ENCODE assay signal across 8 mouse cellular contexts in genomic region chr7:28972542-28972985, GRCm38 (mm10). TPM values are rescaled to one million over a fixed set of nuclear protein-coding genes. Genes with fewer than 3 reads are reported as not detected.
DNase-seq lines count a peak whose midpoint lies in the region; ATAC-seq and TF ChIP-seq lines count a peak whose summit lies in the region.

No protein-coding gene starts in this region.

- H3K4me2 ChIP-seq in heart, embryonic 11.5 days = no peak overlapping the region
- H3K4me2 ChIP-seq in forebrain, embryonic 14.5 days (ENCODE audit: low read length) = no peak overlapping the region
- H3K4me2 ChIP-seq in limb, embryonic 12.5 days = no peak overlapping the region
- H3K4me2 ChIP-seq in midbrain, postnatal 0 days (ENCODE audit: low read depth, low read length, poor library complexity, severe bottlenecking) = no peak overlapping the region
- H3K4me2 ChIP-seq in stomach, embryonic 15.5 days = no peak overlapping the region

- no peak for ATAC-seq in heart, embryonic 11.5 days (replicated peaks; ENCODE audit: insufficient number of reproducible peaks, low FRiP score, low TSS enrichment)
- peak; percentile 46; the same call in 1 of the 2 replicates for ATAC-seq in forebrain, embryonic 14.5 days
- peak; percentile 52 for ATAC-seq in inflammation-experienced regulatory T-cells, adult 6 months
- ATAC-seq in limb, embryonic 12.5 days (ENCODE audit: insufficient number of reproducible peaks, insufficient read depth, low FRiP score, low TSS enrichment, low read depth) = peak; percentile 34; the same call in 1 of the 2 replicates
- ATAC-seq in midbrain, postnatal 0 days (ENCODE audit: low FRiP score) = no peak
- ATAC-seq in stomach, embryonic 15.5 days (ENCODE audit: insufficient read depth, low FRiP score, low read depth) = no peak

- H3K9ac ChIP-seq in heart, embryonic 11.5 days (ENCODE audit: low read depth, low read length) = no peak overlapping the region
- H3K9ac ChIP-seq in forebrain, embryonic 14.5 days (ENCODE audit: low read length) = no peak overlapping the region
- no peak overlapping the region for H3K9ac ChIP-seq in limb, embryonic 12.5 days (replicated peaks)
- no peak overlapping the region for H3K9ac ChIP-seq in midbrain, postnatal 0 days (replicated peaks; ENCODE audit: low read length, poor library complexity, severe bottlenecking)
- no peak overlapping the region for H3K9ac ChIP-seq in stomach, embryonic 15.5 days

- no peak overlapping the region for H3K4me3 ChIP-seq in heart, embryonic 11.5 days (ENCODE audit: low read depth, low read length)
- H3K4me3 ChIP-seq in brown adipose tissue, adult 24 weeks (ENCODE audit: insufficient read depth, low read depth, low read length) = no peak overlapping the region
- H3K4me3 ChIP-seq in forebrain, embryonic 14.5 days (ENCODE audit: low read depth, low read length) = no peak overlapping the region
- no peak overlapping the region for H3K4me3 ChIP-seq in limb, embryonic 12.5 days (replicated peaks)
- no peak overlapping the region for H3K4me3 ChIP-seq in midbrain, postnatal 0 days (ENCODE audit: low read depth, low read length)
- H3K4me3 ChIP-seq in stomach, embryonic 15.5 days (replicated peaks) = no peak overlapping the region

- no peaks in the 10 kb centered on the region for H3K27me3 ChIP-seq in heart, embryonic 11.5 days (ENCODE audit: control insufficient read depth, insufficient read depth, low read length)
- H3K27me3 ChIP-seq in forebrain, embryonic 14.5 days (replicated peaks; ENCODE audit: control insufficient read depth, insufficient read depth, low read length) = no peaks in the 10 kb centered on the region
- no peaks in the 10 kb centered on the region; the same call in 1 of the 2 replicates for H3K27me3 ChIP-seq in limb, embryonic 12.5 days
- H3K27me3 ChIP-seq in midbrain, postnatal 0 days (ENCODE audit: insufficient read depth, low read length) = no peaks in the 10 kb centered on the region
- H3K27me3 ChIP-seq in stomach, embryonic 15.5 days (replicated peaks) = no peaks in the 10 kb centered on the region

- H3K27ac ChIP-seq in heart, embryonic 11.5 days (ENCODE audit: low read depth, low read length) = no peak overlapping the region
- peak overlapping the region; percentile 4; the same call in 1 of the 2 replicates for H3K27ac ChIP-seq in brown adipose tissue, adult 24 weeks (replicated peaks; ENCODE audit: low read depth, low read length)
- H3K27ac ChIP-seq in forebrain, embryonic 14.5 days (ENCODE audit: low read depth, low read length) = no peak overlapping the region
- H3K27ac ChIP-seq in limb, embryonic 12.5 days = no peak overlapping the region
- no peak overlapping the region for H3K27ac ChIP-seq in midbrain, postnatal 0 days (ENCODE audit: low read depth, low read length)
- peak overlapping the region; percentile 78 for H3K27ac ChIP-seq in stomach, embryonic 15.5 days

- peaks cover 27% of the 10 kb centered on the region for H3K36me3 ChIP-seq in heart, embryonic 11.5 days (ENCODE audit: control insufficient read depth, insufficient read depth, low read length)
- peaks cover 63% of the 10 kb centered on the region for H3K36me3 ChIP-seq in forebrain, embryonic 14.5 days (ENCODE audit: control insufficient read depth, insufficient read depth, low read length)
- H3K36me3 ChIP-seq in limb, embryonic 12.5 days = peaks cover 77% of the 10 kb centered on the region
- H3K36me3 ChIP-seq in midbrain, postnatal 0 days (ENCODE audit: insufficient read depth, low read length) = peaks cover 36% of the 10 kb centered on the region
- peaks cover 42% of the 10 kb centered on the region for H3K36me3 ChIP-seq in stomach, embryonic 15.5 days

- no peaks in the 10 kb centered on the region for H3K9me3 ChIP-seq in heart, embryonic 11.5 days (replicated peaks; ENCODE audit: control insufficient read depth, low read length)
- no peaks in the 10 kb centered on the region for H3K9me3 ChIP-seq in forebrain, embryonic 14.5 days (replicated peaks; ENCODE audit: control insufficient read depth, low read length)
- no peaks in the 10 kb centered on the region for H3K9me3 ChIP-seq in limb, embryonic 12.5 days
- H3K9me3 ChIP-seq in midbrain, postnatal 0 days (ENCODE audit: low read length) = no peaks in the 10 kb centered on the region
- H3K9me3 ChIP-seq in stomach, embryonic 15.5 days = no peaks in the 10 kb centered on the region

- DNase-seq in heart, adult 18-20 months = peak; percentile 73 to 87
- peak; percentile 76 for DNase-seq in forebrain, embryonic 14.5 days (ENCODE audit: low spot score)
- DNase-seq in midbrain, postnatal 0 days (ENCODE audit: low spot score) = peak; percentile 80

- TF ChIP-seq CTCF in midbrain, postnatal 0 days (IDR thresholded peaks at IDR 0.05) = peak; percentile 81

- 66% methylated on average over 8 of the region's 8 CpGs for WGBS in heart, embryonic 11.5 days (ENCODE audit: insufficient replicate concordance)
- 71% methylated on average over 8 of the region's 8 CpGs for WGBS in forebrain, embryonic 14.5 days
- 66% methylated on average over 8 of the region's 8 CpGs for WGBS in limb, embryonic 12.5 days
- 72% methylated on average over 8 of the region's 8 CpGs for WGBS in midbrain, postnatal 0 days
- WGBS in stomach, embryonic 15.5 days = 66% methylated on average over 8 of the region's 8 CpGs

- H3K4me1 ChIP-seq in heart, embryonic 11.5 days (ENCODE audit: control insufficient read depth, insufficient read depth, low read length) = peaks cover 10% of the 10 kb centered on the region; the same call in 1 of the 2 replicates
- H3K4me1 ChIP-seq in brown adipose tissue, adult 24 weeks (ENCODE audit: control insufficient read depth, insufficient read depth, insufficient read length, low read length) = peaks cover 13% of the 10 kb centered on the region
- no peaks in the 10 kb centered on the region for H3K4me1 ChIP-seq in forebrain, embryonic 14.5 days (ENCODE audit: control insufficient read depth, insufficient read depth, low read length)
- no peaks in the 10 kb centered on the region for H3K4me1 ChIP-seq in limb, embryonic 12.5 days (replicated peaks)
- no peaks in the 10 kb centered on the region for H3K4me1 ChIP-seq in midbrain, postnatal 0 days (ENCODE audit: insufficient read depth, low read length)
- H3K4me1 ChIP-seq in stomach, embryonic 15.5 days = peaks cover 8% of the 10 kb centered on the region; the same call in 1 of the 2 replicates

RNA-seq across cellular contexts. Expression of gene Eif3k, which starts 9.1 kb away (rescaled TPM):
- 100 to 1,000 TPM; 166 to 176 TPM for total RNA-seq in heart, adult 18-20 months (2021)
- 278 and 286 TPM in 2 replicates for polyA plus RNA-seq in heart, embryonic 11.5 days (2014; fragmentation: Nextera tagmentation; extraction: Ambion mirVana)
- polyA plus RNA-seq in brown adipose tissue, adult 24 weeks (2012; ENCODE audit: insufficient read depth, insufficient read length, missing spikeins) = 165 and 216 TPM in 2 replicates
- polyA plus RNA-seq in forebrain, embryonic 14.5 days (2014; fragmentation: Nextera tagmentation; extraction: Ambion mirVana) = 345 and 412 TPM in 2 replicates
- 100 to 1,000 TPM; 441 to 670 (median 588) TPM for polyA plus RNA-seq in inflammation-experienced regulatory T-cells, adult 6 months (2017; shearing (Covaris generic))
- 438 and 440 TPM in 2 replicates for polyA plus RNA-seq in limb, embryonic 12.5 days (2016; fragmentation: Nextera tagmentation; extraction: Ambion mirVana)
- 405 and 482 TPM in 2 replicates for total RNA-seq in midbrain, postnatal 0 days (2014; rRNA removed)
- polyA plus RNA-seq in midbrain, postnatal 0 days (2015; fragmentation: Nextera tagmentation; extraction: Ambion mirVana) = 292 and 309 TPM in 2 replicates
- 370 and 373 TPM in 2 replicates for polyA plus RNA-seq in stomach, embryonic 15.5 days (2015; fragmentation: Nextera tagmentation; extraction: Ambion mirVana)

RNA-seq across cellular contexts. Expression of gene Map4k1, which starts 9.3 kb away (rescaled TPM):
- total RNA-seq in heart, adult 18-20 months (2021) = 1 to 10 TPM in 1 of 2 experiments, under 1 TPM in 1; 0.45 to 4.2 TPM
- polyA plus RNA-seq in heart, embryonic 11.5 days (2014; fragmentation: Nextera tagmentation; extraction: Ambion mirVana) = 6.8 and 6.9 TPM in 2 replicates
- 0.63 and 1.4 TPM in 2 replicates for polyA plus RNA-seq in brown adipose tissue, adult 24 weeks (2012; ENCODE audit: insufficient read depth, insufficient read length, missing spikeins)
- 6.1 and 6.9 TPM in 2 replicates for polyA plus RNA-seq in forebrain, embryonic 14.5 days (2014; fragmentation: Nextera tagmentation; extraction: Ambion mirVana)
- polyA plus RNA-seq in inflammation-experienced regulatory T-cells, adult 6 months (2017; shearing (Covaris generic)) = 100 to 1,000 TPM in 2 of 3 experiments, 10 to 100 TPM in 1; 98.7 to 130 (median 111) TPM
- 10.9 and 11.9 TPM in 2 replicates for polyA plus RNA-seq in limb, embryonic 12.5 days (2016; fragmentation: Nextera tagmentation; extraction: Ambion mirVana)
- total RNA-seq in midbrain, postnatal 0 days (2014; rRNA removed) = 5.6 and 17.4 TPM in 2 replicates
- polyA plus RNA-seq in midbrain, postnatal 0 days (2015; fragmentation: Nextera tagmentation; extraction: Ambion mirVana) = 18.2 and 21.0 TPM in 2 replicates
- 7.8 and 9.3 TPM in 2 replicates for polyA plus RNA-seq in stomach, embryonic 15.5 days (2015; fragmentation: Nextera tagmentation; extraction: Ambion mirVana)

RNA-seq across cellular contexts. Expression of gene Actn4, which starts 10.4 kb away (rescaled TPM):
- total RNA-seq in heart, adult 18-20 months (2021) = 10 to 100 TPM; 64.7 to 66.4 TPM
- 227 and 262 TPM in 2 replicates for polyA plus RNA-seq in heart, embryonic 11.5 days (2014; fragmentation: Nextera tagmentation; extraction: Ambion mirVana)
- polyA plus RNA-seq in brown adipose tissue, adult 24 weeks (2012; ENCODE audit: insufficient read depth, insufficient read length, missing spikeins) = 122 and 135 TPM in 2 replicates
- polyA plus RNA-seq in forebrain, embryonic 14.5 days (2014; fragmentation: Nextera tagmentation; extraction: Ambion mirVana) = 101 and 128 TPM in 2 replicates
- polyA plus RNA-seq in inflammation-experienced regulatory T-cells, adult 6 months (2017; shearing (Covaris generic)) = 100 to 1,000 TPM in 1 of 3 experiments, 10 to 100 TPM in 2; 74.2 to 145 (median 93.4) TPM
- polyA plus RNA-seq in limb, embryonic 12.5 days (2016; fragmentation: Nextera tagmentation; extraction: Ambion mirVana) = 269 and 283 TPM in 2 replicates
- 74.7 and 86.9 TPM in 2 replicates for total RNA-seq in midbrain, postnatal 0 days (2014; rRNA removed)
- polyA plus RNA-seq in midbrain, postnatal 0 days (2015; fragmentation: Nextera tagmentation; extraction: Ambion mirVana) = 101 and 105 TPM in 2 replicates
- 319 and 341 TPM in 2 replicates for polyA plus RNA-seq in stomach, embryonic 15.5 days (2015; fragmentation: Nextera tagmentation; extraction: Ambion mirVana)

Comparison
In these comparisons a context has a peak if more than half of its experiments do, and no peak if none do; other contexts are left out.
1. ATAC-seq: peak in forebrain, embryonic 14.5 days (single experiment), inflammation-experienced regulatory T-cells, adult 6 months (single experiment) and limb, embryonic 12.5 days (single experiment); none in heart, embryonic 11.5 days (single experiment), midbrain, postnatal 0 days (single experiment) and stomach, embryonic 15.5 days (single experiment).
2. H3K27ac ChIP-seq: peak in brown adipose tissue, adult 24 weeks (single experiment) and stomach, embryonic 15.5 days (single experiment); none in heart, embryonic 11.5 days (single experiment), forebrain, embryonic 14.5 days (single experiment), limb, embryonic 12.5 days (single experiment) and midbrain, postnatal 0 days (single experiment).
3. Peak in every context shown above with its lines, with median percentiles within 50 percentile points of each other: DNase-seq.